Mouse (Mus musculus): ENCODE results near the gene 4933428G20Rik.
A peak's percentile ranks its signal among the peaks of the same experiment; 100 is the strongest.

Gene 4933428G20Rik

DNA sequence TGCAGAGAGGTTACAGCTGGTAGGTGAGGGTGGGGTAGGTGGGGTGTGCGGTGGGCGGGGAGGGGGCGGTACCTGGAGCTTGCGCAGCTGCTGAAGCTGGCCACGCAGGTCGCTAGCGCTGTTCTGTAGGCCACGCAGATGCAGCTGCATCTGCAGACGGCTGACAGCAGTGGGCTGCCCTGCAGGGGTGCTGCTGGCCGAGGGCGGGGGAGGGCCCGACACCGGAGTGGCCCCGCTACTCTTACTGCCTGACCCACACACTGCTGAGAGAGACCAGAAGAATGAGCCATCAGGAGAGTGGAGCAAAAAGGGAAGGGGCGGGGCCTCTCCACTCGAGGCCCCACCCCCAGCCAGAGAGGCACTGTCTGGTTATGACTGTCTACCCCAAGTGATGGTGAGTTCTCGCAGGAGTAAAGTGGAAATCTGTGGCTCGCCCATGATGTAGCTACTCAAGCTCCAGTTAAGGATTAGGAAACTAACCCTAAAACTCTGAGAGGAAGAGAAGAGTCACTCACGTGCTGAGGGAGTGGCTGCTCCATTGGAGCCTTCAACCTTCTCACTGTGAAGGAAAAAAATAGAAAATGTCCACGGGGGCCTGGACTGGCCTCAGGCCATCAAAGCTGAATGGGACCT, 32.9 kb upstream of the 4933428G20Rik start:
- no peak for DNase-seq (ENCODE audit: low spot score)

DNA sequence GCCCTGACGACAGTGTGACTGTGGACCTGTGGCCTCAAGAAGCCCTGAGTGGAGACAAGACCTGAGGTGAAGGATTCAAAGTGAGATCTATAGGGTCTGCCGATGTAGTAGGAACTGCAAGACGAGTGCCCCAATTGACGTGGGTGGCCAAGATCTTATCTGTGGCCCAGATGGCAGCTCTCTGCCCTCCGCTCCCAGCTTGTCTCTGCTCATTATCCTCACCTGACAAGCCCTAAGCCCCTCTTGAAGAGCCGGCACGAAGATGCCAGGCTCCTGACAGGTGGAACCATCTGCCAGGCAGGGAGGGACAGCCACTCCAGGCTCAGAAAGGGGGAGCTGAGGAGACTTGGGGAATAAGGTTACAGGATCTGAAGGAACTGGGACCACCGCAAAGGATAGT, 32.2 kb upstream of the 4933428G20Rik start:
- DNase-seq (ENCODE audit: low spot score): no peak

DNA sequence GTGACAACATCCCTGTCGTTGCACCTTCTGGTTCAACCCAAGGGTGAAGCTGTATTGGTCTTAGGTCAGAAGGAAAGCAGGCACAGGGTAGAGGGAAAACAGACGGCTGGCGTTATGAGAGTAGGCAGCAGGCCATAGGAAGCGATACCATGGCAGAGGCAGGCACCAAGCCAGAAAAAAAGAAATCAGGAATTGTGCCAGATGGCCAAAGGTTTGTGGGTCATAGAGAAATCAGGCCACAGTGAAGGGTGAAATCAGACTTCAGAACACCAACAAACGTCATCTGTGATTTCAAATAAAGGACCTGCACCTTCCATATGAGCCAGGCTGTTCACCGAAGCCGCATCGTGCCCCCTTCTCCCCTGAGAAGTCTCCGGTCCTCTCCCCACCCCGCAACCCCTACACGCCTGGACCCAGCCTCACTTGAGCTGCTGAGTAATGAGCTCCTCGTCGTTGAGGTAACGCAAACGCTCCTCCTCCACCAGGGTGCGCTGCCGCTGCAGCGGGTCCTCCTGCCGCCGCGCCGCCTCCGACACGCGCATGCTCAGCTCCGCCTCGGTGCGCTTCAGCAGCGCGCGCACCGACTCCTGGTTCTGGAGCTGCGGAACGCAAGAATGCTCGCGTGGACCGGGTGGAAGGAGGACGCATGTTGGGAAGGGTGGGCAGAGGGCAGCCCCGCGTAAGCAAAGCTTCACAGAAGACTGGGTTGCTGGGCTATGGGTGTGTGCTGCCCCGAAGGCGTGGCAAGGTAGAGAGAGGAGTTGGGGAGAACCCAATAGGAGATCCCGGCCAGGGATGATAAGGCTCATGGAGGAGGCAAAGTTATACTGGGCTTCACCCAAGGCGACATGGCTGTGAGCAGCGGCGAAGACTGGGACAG, 31.5 kb upstream of the 4933428G20Rik start:
- DNase-seq (ENCODE audit: low spot score): peak; percentile 77

DNA sequence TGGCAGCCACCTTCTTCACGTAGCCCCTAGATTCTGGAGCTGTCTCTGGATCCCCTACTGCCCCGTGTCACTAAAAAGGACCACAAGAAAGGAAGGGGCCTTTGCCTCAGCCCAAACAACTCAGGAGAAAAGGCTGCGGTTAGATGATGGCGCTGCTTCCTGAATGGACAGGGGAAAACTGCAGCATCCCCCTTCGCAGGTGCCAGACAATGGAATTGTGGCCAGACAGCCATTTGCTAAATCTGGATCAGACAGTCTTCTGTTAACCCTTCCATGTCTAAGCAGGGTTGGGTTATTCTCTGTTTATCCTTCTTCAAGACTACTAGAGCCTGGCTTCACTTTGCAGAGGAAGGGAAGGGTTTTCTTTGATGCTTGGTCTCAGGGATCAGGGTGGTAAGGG, 30.8 kb upstream of the 4933428G20Rik start:
- no peak for DNase-seq (ENCODE audit: low spot score)

DNA sequence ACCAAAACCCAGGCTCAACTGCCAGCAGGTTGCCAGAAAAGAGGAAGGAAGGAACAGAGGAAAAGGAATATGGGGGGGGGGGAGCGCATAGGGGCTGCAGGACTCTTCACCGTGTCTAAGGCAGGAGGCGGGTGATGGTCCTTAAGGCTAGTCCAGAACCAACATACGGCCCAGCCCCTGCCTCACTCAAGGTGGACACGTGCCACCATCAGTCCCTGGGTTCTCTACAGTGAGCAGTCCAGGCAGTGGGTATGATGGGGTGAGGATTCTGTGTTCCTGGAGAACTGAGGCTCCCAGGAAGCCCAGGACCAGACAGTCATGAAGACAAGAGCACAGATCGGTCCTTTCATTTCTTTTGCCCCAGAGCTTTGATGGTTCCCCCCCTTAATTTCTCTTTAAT, 29.9 kb upstream of the 4933428G20Rik start:
- DNase-seq (ENCODE audit: low spot score): no peak

DNA sequence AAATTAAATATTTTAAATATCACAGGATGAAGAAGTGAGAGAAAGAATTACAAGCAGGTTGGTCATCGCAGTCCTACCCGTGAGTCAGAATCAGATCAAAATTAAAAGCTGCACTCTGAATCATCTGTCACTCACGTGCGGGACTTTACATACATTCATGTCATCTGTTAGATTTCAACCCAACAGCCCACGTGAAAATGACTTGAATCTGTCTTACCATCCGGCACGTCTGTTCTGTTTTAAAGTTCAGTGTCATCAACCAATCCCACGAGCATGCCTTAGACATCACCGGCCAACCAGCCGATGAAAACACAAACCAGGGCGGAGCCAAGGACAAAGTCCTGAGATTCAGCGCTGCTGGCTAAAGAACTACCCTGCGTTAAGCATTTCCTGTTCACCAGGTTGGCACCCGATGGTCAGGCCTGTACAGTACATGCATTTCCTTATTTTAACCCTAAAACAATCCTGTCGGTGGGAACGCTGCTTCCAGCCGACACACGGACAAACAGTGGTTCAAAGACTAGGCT, 28.2 kb upstream of the 4933428G20Rik start:
- DNase-seq (ENCODE audit: low spot score): no peak

DNA sequence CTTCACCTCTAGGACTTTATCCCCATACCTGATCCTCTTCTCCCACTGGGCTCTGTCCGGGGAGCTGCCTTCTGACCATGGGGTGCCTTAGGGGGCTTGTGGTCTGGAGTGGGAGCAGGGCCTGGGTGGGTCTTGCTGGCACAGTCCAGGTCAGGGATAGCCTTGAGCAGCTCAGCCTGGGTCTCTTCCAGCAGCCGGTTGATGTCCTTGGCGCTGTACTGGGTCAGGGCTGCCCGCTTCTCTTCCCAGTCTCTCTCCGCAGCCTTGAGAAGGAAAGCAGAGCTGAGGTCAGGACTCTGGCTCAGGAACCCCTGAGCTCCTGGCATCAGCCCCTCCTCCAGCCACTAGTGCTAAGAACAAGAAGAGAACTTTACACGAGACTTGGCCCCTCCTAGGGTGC, 25.2 kb upstream of the 4933428G20Rik start:
- DNase-seq (ENCODE audit: low spot score): no peak

DNA sequence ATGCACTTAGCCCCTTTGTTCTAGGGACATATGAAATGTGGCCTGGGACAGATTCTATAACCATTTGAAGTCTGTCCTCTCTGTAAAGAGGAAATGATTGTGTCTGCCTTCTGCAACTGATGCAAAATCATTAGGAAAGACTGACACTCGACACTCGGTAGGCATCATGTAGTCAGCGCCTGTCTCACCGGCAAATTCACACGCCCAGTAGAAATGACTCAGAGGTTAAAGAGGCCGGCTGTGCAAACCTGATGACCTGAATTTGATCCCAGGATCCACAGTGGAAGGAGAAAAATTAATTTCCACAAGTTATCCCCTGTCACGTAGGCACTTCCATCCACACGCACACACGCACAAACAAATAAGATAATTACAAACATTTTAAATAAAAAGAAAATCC, 24.2 kb upstream of the 4933428G20Rik start:
- DNase-seq (ENCODE audit: low spot score): no peak

DNA sequence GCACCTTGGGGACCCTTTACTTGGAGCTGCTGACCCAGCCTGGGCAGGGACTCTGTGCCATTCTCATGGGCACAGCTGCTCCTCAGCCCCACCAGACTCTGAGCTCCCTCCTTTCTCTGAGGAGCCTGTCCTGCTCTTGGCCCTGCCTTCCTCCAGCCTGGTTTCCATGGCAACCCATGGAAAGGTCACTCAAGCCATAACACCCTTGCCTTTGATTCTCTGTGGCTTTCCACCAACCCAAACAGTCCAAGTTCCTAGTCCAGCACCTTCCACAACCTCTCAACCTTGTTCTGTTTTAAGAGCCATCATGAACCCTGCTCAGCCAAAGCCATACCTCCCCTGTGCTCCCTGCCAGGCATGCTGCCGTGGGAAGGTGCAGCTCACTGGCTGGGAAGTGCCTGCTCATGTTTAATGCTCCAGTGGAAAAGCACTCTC, 23.7 kb upstream of the 4933428G20Rik start:
- DNase-seq (ENCODE audit: low spot score): no peak

DNA sequence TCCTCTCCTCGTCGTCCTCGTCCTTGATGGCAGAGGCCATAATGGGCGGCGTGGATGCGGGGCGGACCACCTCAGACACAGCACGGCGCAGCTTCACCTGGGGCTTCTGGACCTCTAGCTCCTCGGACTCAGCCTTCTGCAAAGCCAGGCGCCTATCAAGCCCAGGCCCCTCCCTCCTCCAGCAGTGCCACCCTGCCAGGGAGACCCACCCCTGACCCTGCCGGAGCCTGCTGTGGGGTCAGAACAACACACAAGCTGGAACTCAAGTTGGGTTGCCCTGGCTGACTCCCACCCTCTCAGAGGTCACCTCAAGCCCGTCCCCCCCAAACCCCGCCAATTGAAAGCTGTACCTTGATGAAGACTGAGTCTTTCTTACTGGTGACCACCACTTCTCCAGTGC, 23.0 kb upstream of the 4933428G20Rik start:
- DNase-seq (ENCODE audit: low spot score): no peak

DNA sequence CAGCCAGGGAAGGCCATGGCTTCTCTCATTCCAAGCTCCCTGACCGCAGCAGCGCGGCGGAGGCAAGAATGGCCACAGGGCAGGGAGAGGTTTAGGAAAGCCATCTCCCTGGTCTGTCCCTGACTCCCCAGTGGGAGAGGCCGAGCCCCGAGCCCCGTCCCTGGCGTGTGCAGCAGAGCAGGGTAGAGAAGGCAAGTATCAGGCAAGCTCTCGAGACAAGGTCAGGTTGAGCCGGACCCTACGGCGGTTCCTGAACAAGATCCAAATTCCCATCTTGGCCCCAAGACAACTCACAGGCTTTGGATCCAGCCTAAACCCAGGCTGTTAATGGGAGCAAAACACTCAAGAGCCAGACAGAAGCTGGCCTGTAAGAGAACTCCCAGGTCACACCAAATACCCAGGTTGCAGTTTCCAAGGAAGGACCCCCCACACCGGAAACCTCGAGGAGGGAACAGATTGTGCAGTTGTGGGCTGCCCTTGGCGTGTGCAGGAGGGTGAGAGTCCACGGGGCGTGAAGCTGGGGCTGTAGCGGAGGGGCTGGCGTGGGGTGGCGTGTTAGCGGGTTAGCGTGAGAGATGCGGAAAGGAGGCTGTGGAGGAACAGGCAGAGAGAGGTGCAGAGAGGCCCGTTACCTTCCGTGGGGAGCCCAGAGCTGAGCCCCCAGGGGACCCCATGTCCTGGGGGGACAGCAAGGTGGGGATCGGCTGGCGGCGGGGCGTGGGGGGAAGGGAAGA, 21.8 kb upstream of the 4933428G20Rik start:
- DNase-seq (ENCODE audit: low spot score): no peak

DNA sequence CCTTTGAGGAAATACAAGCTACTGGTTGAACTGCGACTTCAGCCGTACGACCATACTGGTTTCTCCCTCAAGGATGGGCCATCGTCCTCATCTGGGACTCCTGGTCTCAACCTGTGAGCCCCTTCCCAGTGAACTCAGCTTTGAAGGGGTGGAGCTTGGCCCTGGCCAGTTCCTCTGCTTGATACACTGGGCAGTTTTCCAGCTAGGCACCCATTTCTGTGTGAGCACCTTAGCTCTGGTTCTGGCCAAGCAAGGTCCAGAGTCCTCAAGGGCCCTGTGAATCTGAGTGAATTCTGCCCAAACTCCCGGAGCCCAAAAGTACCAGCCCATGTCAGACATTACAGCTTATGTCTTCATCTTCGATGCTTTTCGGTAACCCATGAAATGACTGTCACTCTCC, 20.4 kb upstream of the 4933428G20Rik start:
- no peak for DNase-seq (ENCODE audit: low spot score)

DNA sequence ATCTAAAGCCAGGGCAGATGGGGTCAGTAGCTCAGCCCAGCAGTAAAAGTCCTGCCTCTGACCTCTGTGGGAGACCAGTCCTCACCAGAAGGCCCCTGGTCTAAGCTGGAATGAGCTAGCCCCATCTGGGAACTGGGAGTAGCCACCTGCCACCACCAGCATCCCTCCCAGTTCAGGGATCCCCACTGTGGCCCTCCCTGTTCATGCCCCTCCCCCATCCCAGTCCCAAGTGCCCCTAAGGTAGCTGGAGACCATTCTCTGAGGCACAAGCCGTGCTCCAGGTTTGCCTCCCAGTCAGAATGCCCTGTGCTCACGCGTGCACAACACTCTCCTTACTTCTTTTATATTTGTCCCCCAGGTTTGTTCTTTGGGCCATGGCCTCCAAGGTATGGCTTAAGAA, 12.9 kb upstream of the 4933428G20Rik start:
- no peak for DNase-seq (ENCODE audit: low spot score)

DNA sequence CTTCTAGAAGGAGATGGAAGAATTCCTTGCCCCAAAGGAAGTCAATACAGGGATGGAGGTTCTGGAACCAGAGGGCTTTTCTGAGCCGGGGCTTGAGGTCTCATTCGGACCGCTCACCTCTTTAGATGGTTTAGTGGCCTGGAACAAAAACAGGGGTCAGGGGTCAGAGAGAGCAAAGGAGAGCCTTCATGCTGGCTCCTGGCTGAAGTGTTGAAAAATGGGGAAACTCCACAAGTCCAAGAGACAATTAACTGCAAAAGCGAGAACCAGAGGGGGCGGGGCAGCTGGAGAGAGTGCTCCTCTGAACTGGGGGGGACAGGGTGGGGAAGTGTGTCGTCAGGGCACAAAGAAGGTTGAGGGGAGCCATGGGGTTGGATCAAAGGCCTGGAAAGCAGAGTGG, 12.4 kb upstream of the 4933428G20Rik start:
- DNase-seq (ENCODE audit: low spot score): no peak

DNA sequence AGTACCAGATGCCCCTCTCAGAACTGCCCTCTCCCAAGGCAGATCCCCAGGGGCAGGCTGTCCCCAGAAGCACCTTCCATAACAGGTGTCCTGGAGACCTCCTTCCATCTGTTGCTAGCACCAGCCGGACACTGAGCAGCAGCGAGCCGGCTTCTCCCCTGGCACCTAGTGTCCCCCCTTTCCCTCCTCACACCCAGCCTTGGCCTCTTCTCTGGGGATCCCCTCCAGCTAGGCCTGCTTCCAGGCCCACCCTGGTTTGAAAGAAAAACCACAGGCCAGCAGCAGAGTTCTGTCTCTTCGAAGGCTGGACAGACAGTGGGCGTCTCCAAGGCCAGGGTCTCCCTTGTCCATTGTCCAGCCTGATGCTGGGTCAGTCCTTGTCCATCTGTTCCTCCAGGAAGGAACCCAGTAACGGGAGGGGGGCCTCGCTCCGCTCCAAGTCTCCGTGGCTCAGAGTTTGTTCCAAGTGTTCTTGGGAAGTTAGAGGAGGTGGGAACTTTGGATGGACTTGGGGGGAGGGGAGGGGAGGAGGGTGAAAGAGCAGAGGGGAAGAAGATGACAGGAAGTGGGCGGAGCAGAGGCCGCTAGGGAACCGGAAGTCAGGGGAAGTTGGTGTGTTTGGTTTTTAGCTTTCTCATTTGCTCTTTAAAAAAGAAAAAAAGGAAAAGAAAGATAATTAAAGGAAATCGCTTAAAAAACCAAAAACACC, 11.7 kb upstream of the 4933428G20Rik start:
- DNase-seq (ENCODE audit: low spot score): no peak

DNA sequence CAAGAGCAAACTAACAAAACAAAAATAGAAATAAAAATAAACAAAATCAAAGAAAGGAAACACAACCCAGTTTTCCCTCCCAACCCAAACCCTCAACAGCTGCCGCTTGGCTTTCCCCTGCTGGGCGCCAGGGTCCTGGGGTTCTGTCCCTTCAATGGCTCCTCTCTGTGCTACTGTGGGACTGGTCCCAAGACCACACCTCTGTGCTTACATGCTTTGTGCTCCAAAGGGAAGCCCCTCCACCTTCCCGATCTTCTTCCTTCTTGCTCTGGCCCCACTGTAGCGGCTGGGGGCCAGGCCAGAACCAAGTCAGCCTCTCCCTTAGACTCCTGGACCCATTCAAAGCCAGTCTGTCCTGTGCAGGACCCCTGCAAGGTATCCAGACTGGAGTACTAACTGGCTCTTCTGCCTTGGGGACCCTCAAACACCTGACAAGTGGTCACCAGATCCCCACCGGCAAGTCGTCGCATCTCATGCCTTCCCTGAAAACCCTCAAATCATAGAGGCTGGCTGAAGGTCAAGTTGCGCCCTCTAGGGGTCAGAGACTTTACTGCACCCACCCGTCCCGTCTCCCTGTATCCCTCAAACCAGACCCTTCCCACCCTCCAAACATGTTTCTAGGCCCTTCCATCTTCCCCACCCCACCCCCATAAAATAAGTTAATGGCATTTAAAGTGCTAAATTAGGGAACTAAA, 11.0 kb upstream of the 4933428G20Rik start:
- DNase-seq (ENCODE audit: low spot score): no peak

DNA sequence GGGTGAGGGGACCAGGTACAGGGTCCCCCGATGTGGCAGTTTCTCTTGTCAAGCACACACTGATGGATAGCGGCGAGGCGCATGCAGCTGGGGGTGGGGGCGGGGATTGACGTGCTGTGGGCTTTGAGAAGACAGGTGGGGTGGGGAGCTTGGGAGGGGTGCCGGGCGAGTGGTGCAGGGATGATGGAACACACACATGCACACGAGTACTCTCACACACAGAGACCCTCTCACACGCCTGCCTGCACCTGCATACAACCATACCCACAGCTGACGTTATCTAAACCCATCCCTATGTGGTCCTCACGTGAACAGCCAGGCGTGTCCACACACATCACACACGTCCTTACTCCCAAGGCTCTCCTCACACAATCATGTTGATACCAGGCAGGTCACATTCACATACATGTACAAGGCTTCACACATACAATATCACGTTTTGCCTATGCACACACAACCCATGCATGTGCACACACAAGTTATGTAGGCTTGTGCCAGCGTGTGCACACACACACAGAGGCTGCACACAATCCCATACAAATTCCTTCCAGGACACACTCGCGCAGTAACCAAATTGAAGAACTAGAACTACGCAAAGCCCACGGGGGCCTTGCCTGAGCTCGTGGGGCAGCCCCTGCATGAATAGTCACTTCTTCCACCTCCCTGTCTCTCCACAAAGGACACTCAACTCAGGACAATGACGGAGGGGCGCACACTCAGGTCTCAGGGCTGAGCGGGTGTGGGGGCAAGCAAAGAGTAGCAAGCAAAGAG, 9.8 kb upstream of the 4933428G20Rik start:
- no peak for DNase-seq (ENCODE audit: low spot score)

DNA sequence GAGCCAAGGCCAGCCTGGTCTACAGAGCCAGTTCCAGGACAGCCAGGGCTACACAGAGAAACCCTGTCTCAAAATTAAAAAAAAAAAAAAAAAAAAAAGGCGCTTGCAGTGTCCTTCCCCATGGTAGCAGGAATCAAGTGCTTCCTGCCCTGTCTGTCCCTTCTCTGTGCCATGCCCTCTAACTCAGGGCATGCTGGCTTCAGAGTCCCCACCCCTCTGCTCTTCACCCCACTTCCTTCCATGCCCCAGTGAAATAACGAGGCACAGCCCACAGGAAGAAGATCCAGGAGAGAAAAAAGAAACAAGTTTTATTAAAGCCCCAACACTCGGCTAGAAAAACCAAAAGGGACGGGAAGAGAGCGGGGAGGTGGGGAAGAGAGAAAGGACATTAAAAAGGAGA, 8.9 kb upstream of the 4933428G20Rik start:
- no peak for DNase-seq (ENCODE audit: low spot score)

DNA sequence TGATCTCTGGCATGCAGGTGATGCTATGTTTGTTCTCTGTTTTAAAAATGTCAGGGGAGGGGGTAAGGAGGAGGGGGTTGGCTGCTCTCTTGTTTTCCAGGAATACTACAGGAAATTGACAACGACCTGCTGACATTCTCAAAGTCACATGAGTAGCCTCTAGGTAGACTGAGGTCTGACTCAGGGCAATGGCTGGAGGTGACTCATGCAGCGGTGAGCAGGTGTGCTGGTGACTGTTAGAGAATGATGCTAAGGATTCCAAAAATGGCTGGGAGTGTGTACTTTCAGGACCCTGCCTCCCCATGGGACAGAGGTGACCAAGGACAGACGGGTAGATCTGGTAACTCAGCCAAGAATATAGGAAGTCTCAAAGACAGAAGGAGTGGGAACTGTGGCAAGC, 8.1 kb upstream of the 4933428G20Rik start:
- DNase-seq (ENCODE audit: low spot score): no peak

DNA sequence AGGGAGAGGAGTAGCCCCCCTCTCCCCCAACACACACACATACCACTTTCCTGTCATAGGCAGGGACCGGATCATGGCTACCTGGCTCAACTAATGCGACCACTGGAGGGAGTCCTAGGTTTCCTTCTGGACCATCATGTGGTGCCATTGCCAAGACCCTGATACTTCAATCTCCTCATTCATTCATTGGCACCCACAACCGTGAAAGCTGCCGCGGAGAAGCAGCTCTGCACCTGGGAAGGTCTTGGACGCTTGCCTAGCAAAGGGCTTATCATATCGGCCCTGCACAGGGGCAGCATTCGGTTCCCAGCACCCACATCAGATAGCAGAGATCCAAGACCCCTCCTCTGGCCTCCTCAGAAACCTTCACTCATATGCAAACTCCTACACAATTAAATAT, 6.2 kb upstream of the 4933428G20Rik start:
- DNase-seq (ENCODE audit: low spot score): no peak

DNA sequence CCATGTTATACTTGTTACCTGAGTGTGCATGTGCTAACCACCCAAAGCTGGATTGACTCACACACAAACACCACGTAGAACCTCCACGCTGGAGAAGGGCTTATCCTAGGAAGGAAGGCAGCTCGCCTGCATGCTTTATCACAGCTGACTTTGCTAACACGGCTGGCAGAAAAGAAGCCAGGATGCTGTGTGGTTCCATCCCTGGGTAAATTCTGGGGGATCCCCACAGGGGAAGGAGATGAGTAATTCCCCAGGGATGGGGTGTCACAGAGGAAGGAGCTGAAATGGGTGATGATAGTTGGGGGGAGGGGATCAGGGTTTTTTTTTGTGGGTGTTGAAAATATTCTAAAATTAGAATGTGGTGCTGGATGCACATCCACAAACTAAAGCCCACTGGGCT, 5.6 kb upstream of the 4933428G20Rik start:
- no peak for DNase-seq (ENCODE audit: low spot score)

Measured in left cerebral cortex, adult 11 months (tissue).